Mouse (Mus musculus) CH12.LX (cell line): ENCODE results near the gene Hecw2. TPM values are rescaled to one million over a fixed set of nuclear protein-coding genes. Genes with fewer than 3 reads are reported as not detected.

ENCODE experiments used
- DNase-seq: peaks from one replicate; pipeline ENCODE4 v3.0.0-alpha.2; 2013; ENCODE audit errors: extremely low read depth
- H3K27ac ChIP-seq: 2 replicates; pipeline ENCODE4 v1.5.1; 2012; ENCODE audit warnings: low read depth, mild to moderate bottlenecking, control low read depth, moderate library complexity; ENCODE audit not compliant: insufficient read depth
- H3K27me3 ChIP-seq: replicated peaks from 2 replicates; pipeline ENCODE3; 2012; ENCODE audit warnings: inconsistent platforms
- H3K36me3 ChIP-seq, 2 experiments: replicated peaks in 1 of 2; 2 replicates each; pipeline versions ENCODE3 to v1.6.1; 2012; ENCODE audit warnings: inconsistent platforms in 1 of 2, low read length in 1 of 2, mild to moderate bottlenecking in 1 of 2, mixed read lengths in 1 of 2, moderate library complexity in 1 of 2; ENCODE audit not compliant: control insufficient read depth in 1 of 2, insufficient read depth in 1 of 2
- H3K4me1 ChIP-seq, 2 experiments: 2 replicates each; pipeline ENCODE4 v1.6.1; 2012; ENCODE audit warnings: inconsistent platforms in 1 of 2, moderate library complexity in 1 of 2; ENCODE audit not compliant: insufficient read depth in 2 of 2, control insufficient read depth in 1 of 2
- H3K4me2 ChIP-seq: 2 replicates; pipeline ENCODE4 v1.6.1; 2012; ENCODE audit warnings: low read depth, mild to moderate bottlenecking, control low read depth; ENCODE audit not compliant: poor library complexity, insufficient read depth, severe bottlenecking
- H3K4me3 ChIP-seq, 3 experiments: fragments of 150-350 bp in 1 of 3; sonication (generic) in 1 of 3; replicated peaks in 1 of 3; 2 replicates each; pipeline versions ENCODE3 to v1.5.1; 2011 to 2012; ENCODE audit warnings: low read depth in 2 of 3, low read length in 2 of 3, mild to moderate bottlenecking in 2 of 3, moderate library complexity in 2 of 3, control low read depth in 1 of 3, improper control_type of control experiment in 1 of 3, inconsistent platforms in 1 of 3, mixed read lengths in 1 of 3; ENCODE audit not compliant: poor library complexity in 1 of 3
- H3K79me2 ChIP-seq: replicated peaks from 2 replicates; pipeline ENCODE4 v1.6.1; 2012; ENCODE audit warnings: mild to moderate bottlenecking, moderate library complexity; ENCODE audit not compliant: control insufficient read depth, poor library complexity, insufficient read depth, severe bottlenecking; ENCODE audit errors: extremely low read depth
- H3K9ac ChIP-seq: 2 replicates; pipeline ENCODE4 v1.6.1; 2012; ENCODE audit warnings: low read depth, mild to moderate bottlenecking, control low read depth, moderate library complexity; ENCODE audit not compliant: insufficient read depth
- H3K9me3 ChIP-seq: replicated peaks from 2 replicates; pipeline ENCODE3; 2012; ENCODE audit warnings: low read length, inconsistent platforms, mixed read lengths
- BHLHE40 ChIP-seq: IDR thresholded peaks from 2 replicates; pipeline ENCODE4 v1.6.1; 2011; ENCODE audit warnings: mild to moderate bottlenecking, low read depth, low read length, improper control_type of control experiment
- CTCF ChIP-seq, 2 experiments: IDR thresholded peaks in 1 of 2; conservative IDR thresholded peaks in 1 of 2; 2 replicates each; pipeline ENCODE4 v1.5.1; 2011 to 2012; ENCODE audit warnings: low read depth in 2 of 2, low read length in 2 of 2, improper control_type of control experiment in 1 of 2, inconsistent platforms in 1 of 2, mild to moderate bottlenecking in 1 of 2, moderate library complexity in 1 of 2
- GABPA ChIP-seq: IDR thresholded peaks from 2 replicates; pipeline ENCODE4 v1.6.1; 2012; ENCODE audit warnings: low read depth, low read length, improper control_type of control experiment, inconsistent platforms; ENCODE audit not compliant: insufficient replicate concordance
- HCFC1 ChIP-seq: IDR thresholded peaks from 2 replicates; pipeline ENCODE4 v1.6.1; 2012; ENCODE audit warnings: low read depth, mild to moderate bottlenecking, inconsistent platforms, low read length, improper control_type of control experiment
- JUND ChIP-seq: conservative IDR thresholded peaks from 2 replicates; pipeline ENCODE4 v1.6.1; 2011; ENCODE audit warnings: low read depth, low read length, improper control_type of control experiment
- KAT2A ChIP-seq: IDR thresholded peaks from 2 replicates; pipeline ENCODE4 v1.6.1; 2012; ENCODE audit warnings: low read length, improper control_type of control experiment, inconsistent platforms; ENCODE audit not compliant: insufficient replicate concordance
- MAX ChIP-seq: IDR thresholded peaks from 2 replicates; pipeline ENCODE4 v1.6.1; 2011; ENCODE audit warnings: low read length, improper control_type of control experiment
- MAZ ChIP-seq: IDR thresholded peaks from 2 replicates; pipeline ENCODE4 v1.6.1; 2012; ENCODE audit warnings: low read depth, mild to moderate bottlenecking, inconsistent platforms, low read length, improper control_type of control experiment, moderate library complexity
- MEF2A ChIP-seq: IDR thresholded peaks from 2 replicates; pipeline ENCODE4 v1.6.1; 2014; ENCODE audit warnings: low read depth, mild to moderate bottlenecking, inconsistent platforms, low read length, improper control_type of control experiment, borderline replicate concordance
- NELFE ChIP-seq: IDR thresholded peaks from 2 replicates; pipeline ENCODE4 v1.6.1; 2011; ENCODE audit warnings: low read depth, low read length, improper control_type of control experiment
- NRF1 ChIP-seq: IDR thresholded peaks from 2 replicates; pipeline ENCODE4 v1.6.1; 2014; ENCODE audit warnings: low read depth, mild to moderate bottlenecking, inconsistent platforms, low read length, improper control_type of control experiment, moderate library complexity
- PAX5 ChIP-seq: IDR thresholded peaks from 2 replicates; pipeline ENCODE4 v1.6.1; 2012; ENCODE audit warnings: low read length, inconsistent platforms, mixed read lengths
- POLR2A ChIP-seq: IDR thresholded peaks from 2 replicates; pipeline ENCODE4 v1.6.1; 2011; ENCODE audit warnings: low read depth, mild to moderate bottlenecking, improper control_type of control experiment, low read length
- RAD21 ChIP-seq: IDR thresholded peaks from 2 replicates; pipeline ENCODE4 v1.6.1; 2011; ENCODE audit warnings: low read depth, mild to moderate bottlenecking, low read length, improper control_type of control experiment, moderate library complexity
- SMC3 ChIP-seq: IDR thresholded peaks from 2 replicates; pipeline ENCODE4 v1.6.1; 2011; ENCODE audit warnings: low read depth, low read length, improper control_type of control experiment
- TCF12 ChIP-seq: IDR thresholded peaks from 2 replicates; pipeline ENCODE4 v1.6.1; 2014; ENCODE audit warnings: low read depth, mild to moderate bottlenecking, inconsistent platforms, low read length, improper control_type of control experiment
- UBTF ChIP-seq: IDR thresholded peaks from 2 replicates; pipeline ENCODE4 v1.6.1; 2012; ENCODE audit warnings: low read depth, mild to moderate bottlenecking, inconsistent platforms, low read length, improper control_type of control experiment, moderate library complexity
- USF2 ChIP-seq: conservative IDR thresholded peaks from 2 replicates; pipeline ENCODE4 v1.6.1; 2011; ENCODE audit warnings: low read depth, low read length, improper control_type of control experiment
- ZC3H11A ChIP-seq: IDR thresholded peaks from 2 replicates; pipeline ENCODE4 v1.6.1; 2012; ENCODE audit warnings: low read depth, mild to moderate bottlenecking, inconsistent platforms, low read length, improper control_type of control experiment
- ZKSCAN1 ChIP-seq: IDR thresholded peaks from 2 replicates; pipeline ENCODE4 v1.6.1; 2012; ENCODE audit warnings: low read depth, inconsistent platforms, low read length, improper control_type of control experiment, borderline replicate concordance
- ZMIZ1 ChIP-seq: IDR thresholded peaks from 2 replicates; pipeline ENCODE4 v1.6.1; 2012; ENCODE audit warnings: low read depth, mild to moderate bottlenecking, inconsistent platforms, low read length, improper control_type of control experiment
- dilution Hi-C: fragments of 300-500 bp; cut with MboI; formaldehyde crosslinking; loops from 2 replicates; pipeline ENCODE4 v1.14.3; 2020; ENCODE audit warnings: low sequenced_read_pairs; ENCODE audit not compliant: extremely low pct_unique_long_range_greater_than_20kb, extremely low pct_ligation_motif_present
- in situ Hi-C: fragments of 300-500 bp; cut with MboI; formaldehyde crosslinking; loops from 3 replicates; pipeline ENCODE4 v1.14.3; 2019; ENCODE audit warnings: low sequenced_read_pairs, low pct_ligation_motif_present, low pct_unique_long_range_greater_than_20kb, mixed read lengths
- polyA plus RNA-seq: library from polyadenylated mRNA; unstranded; fragments of >175 nt; gene quantifications from 2 replicates; pipeline ENCODE4 v1.2.1, GENCODE M21; 2012; ENCODE audit warnings: low read depth; ENCODE audit not compliant: insufficient read length
- total RNA-seq, 2 experiments: library from RNA; depleted of rRNA; stranded (reverse); fragments of 300-350 nt in 1 of 2; fragments of >200 nt in 1 of 2; gene quantifications; 2 replicates each; pipeline ENCODE4 v1.2.3; 2012 to 2014

Hecw2 gene
- total and polyA plus RNA-seq, 3 experiments = 0.05 to 0.59 (median 0.14) TPM

- H3K27me3 ChIP-seq = no peaks in the 10 kb centered on the region
- no peaks in the 10 kb centered on the region for H3K36me3 ChIP-seq
- no peaks in the 10 kb centered on the region for H3K9me3 ChIP-seq
- no peak overlapping the region for H3K27ac ChIP-seq
- TF ChIP-seq POLR2A (no peak), UBTF (no peak), ZMIZ1 (no peak), ZC3H11A (no peak), USF2 (no peak), NELFE (no peak), HCFC1 (no peak), CTCF (conservative IDR thresholded peaks at IDR 0.05 in 1 of 2, IDR thresholded peaks at IDR 0.05 in 1 of 2; ENCODE audit: low read depth in 2 of 2, low read length in 2 of 2) (no peak), NRF1 (no peak), BHLHE40 (no peak), JUND (no peak), GABPA (no peak), MEF2A (no peak), PAX5 (no peak), TCF12 (no peak)
- no peaks in the 10 kb centered on the region for H3K79me2 ChIP-seq
- dilution Hi-C loops (no loop called here), in situ Hi-C loops (no loop called here)
- peaks cover 0 to 5% of the 10 kb centered on the region in 2 experiments; a peak in 2 of 4 replicates for H3K4me1 ChIP-seq
- H3K4me2 ChIP-seq = no peak overlapping the region
- H3K9ac ChIP-seq = no peak overlapping the region
- H3K4me3 ChIP-seq = no peak overlapping the region
- no peak for DNase-seq
Measured at GRCm38 (mm10) chr1:53939291-53939690, 255.7 kb downstream of the Hecw2 start.

DNA sequence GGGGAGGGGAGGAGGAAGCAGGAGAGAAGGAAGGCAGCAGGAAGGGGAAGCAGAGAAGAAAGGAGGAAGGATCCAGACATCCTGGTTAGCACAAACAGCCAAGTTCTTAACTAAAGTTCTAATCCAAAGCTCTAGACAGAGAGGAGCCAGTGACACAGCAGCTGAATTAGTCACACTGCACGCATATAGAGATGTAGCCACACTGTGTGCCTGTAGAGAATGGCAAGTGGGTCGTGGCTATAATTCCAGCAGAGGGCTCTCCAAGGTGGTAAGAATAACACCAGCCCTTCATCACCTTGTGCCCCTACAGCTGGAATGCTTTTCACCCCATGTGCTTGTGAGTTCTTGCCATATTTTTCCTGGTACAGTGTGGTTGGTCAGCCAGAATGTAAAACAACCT lies 261.7 kb downstream of the Hecw2 start:
- dilution Hi-C loops (no loop called here), in situ Hi-C loops (no loop called here)
- no peaks in the 10 kb centered on the region for H3K36me3 ChIP-seq
- no peaks in the 10 kb centered on the region for H3K27me3 ChIP-seq
- no peak overlapping the region for H3K9ac ChIP-seq
- H3K4me3 ChIP-seq = no peak overlapping the region
- H3K27ac ChIP-seq = no peak overlapping the region
- H3K4me2 ChIP-seq = no peak overlapping the region
- no peak for DNase-seq
- no peaks in the 10 kb centered on the region for H3K79me2 ChIP-seq
- H3K4me1 ChIP-seq = peaks cover 2 to 5% of the 10 kb centered on the region in 2 experiments; a peak in 2 of 4 replicates
- TF ChIP-seq ZKSCAN1 = peak; percentile 93
- no peak for TF ChIP-seq MAZ
- no peak for TF ChIP-seq KAT2A
- TF ChIP-seq SMC3 = peak; percentile 23; the same call in 1 of the 2 replicates
- TF ChIP-seq USF2 = no peak
- TF ChIP-seq RAD21 = peak; percentile 1
- TF ChIP-seq MAX = no peak
- H3K9me3 ChIP-seq = no peaks in the 10 kb centered on the region
